Mouse (Mus musculus): Measurements from ENCODE around the gene Nphs1. TPM values are rescaled to one million over a fixed set of nuclear protein-coding genes. Genes with fewer than 3 reads are reported as not detected.
"Not testable (repeated sequence)": the region's sequence is repeated elsewhere in the genome, so short reads cannot be mapped to it uniquely, and the experiment has no call there.

The Nphs1 gene
- total RNA-seq, 2 experiments from 2014 or later = 0.58 TPM; not detected in 1

DNA sequence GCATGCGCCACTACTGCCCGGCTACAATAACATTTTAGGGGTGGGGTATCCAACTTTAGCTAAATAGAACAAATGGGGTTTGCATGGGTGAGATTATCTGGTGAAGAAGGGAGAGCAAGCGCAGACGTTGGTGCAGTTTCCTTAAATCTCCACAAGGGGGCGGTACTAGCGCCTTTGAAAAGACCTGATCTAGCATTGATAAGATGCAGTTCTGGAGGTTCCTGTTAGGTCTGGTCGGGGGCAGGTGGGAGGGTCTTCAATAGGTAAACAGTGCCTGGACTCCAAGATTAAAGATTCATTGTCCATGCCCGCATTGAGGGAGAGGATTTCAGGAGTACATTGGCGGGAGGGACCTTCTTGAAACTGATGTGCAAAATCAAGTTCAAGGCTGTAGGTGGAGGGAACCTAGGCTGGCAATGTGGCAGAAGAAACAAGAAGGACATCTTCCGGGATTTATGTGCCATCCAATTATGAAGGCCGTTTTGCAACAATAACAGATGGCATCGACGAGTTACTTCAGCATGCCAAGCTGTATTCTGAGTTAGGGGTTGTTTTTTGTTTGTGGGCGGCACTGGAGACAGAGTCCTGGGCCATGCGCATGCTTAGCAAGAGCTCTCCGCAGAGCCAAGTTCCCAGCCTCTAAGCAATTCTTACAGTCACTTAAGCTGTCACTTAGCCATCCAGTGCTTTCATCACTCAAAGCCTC is 32.3 kb downstream of the Nphs1 start:
- peak; percentile 64 for ATAC-seq (replicated peaks; ENCODE audit: poor library complexity)

DNA sequence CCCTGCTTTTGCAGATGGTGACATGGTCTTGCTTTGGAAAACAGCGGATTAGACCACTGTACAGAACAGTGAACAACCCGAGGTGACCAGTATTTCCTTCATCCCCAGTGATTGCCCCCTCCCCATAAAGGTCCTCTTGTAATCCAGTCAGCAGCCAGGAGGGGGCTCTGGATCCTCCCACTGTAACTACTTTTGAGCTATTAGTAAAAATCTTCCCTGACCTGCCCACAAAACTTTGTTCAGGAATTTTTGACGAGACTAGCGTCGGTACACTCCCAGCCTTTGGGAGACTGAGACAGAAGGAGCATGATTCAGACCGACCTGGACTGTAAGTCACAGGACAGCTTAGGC is 32.8 kb downstream of the Nphs1 start:
- ATAC-seq (replicated peaks; ENCODE audit: poor library complexity) = no peak

DNA sequence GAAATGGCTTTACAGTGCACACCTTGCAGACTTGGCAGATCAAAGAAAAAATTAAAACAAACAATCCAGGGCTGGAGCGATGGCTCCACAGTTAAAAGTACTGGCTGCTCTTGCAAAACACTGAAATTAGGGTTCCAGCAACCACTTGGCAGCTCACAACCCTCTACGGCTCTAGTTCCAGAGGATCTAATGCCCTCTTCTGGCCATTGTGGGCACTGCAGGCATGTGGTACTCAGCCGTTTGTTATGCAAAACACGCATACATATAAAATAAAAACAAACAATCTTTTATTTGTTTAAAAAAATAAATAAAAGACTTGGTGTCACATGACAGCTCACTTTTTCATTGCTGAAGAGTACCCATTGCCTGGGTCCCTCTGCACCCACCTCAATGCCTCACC is 34.6 kb downstream of the Nphs1 start:
- ATAC-seq (replicated peaks; ENCODE audit: poor library complexity) = peak; percentile 92

DNA sequence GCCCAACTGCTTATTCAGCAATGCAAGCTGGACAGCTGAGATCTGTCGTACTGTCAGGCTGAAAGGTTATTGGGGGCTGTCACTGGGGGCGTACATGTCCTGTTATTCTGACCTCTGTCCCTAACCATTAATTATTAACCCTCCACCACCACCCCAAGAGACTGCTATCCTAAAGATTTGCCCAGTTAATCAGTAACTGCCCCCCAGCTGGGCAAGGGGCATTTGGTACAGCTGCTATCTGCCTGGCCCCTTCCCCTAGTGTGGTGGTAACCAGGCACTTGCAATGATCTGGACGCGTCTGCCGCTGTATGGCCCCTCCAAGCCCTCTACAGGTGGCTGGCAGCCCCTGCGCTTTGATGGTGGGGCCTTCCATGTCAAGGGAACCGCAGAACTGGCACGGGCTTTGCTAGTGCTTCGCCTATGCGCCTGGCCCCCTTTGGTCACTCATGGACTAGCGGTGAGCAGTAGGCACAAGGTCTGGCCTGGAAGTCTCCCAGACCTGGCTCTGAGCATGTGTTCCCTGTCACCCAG is 35.4 kb downstream of the Nphs1 start, which contains the start of gene Prodh2:
Prodh2 (plus strand) TSS at position 222 of the 531 bp plus-strand sequence.
- ATAC-seq (replicated peaks; ENCODE audit: poor library complexity) = no peak

DNA sequence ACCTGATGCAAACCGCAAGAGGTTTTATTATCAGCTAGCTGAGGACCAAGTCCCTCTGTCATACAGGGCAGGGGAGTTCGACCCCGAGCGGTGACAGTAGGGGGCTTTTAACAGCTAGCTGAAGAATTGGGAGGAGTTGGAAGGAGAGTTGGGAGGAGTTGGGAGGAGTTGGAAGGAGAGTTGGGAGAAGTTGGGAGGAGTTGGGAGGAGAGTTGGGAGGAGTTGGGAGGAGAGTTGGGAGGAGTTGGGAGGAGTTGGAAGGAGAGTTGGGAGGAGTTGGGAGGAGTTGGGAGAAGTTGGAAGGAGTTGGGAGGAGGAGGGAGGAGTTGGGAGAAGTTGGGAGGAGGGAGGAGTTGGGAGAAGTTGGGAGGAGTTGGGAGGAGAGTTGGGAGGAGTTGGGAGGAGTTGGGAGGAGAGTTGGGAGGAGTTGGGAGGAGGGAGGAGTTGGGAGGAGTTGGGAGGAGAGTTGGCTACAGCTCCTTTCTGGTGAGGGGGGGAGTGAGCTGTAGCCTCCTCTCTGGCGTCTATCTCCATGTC is 37.5 kb downstream of the Nphs1 start:
- not testable (repeated sequence) for ATAC-seq (replicated peaks; ENCODE audit: poor library complexity)

DNA sequence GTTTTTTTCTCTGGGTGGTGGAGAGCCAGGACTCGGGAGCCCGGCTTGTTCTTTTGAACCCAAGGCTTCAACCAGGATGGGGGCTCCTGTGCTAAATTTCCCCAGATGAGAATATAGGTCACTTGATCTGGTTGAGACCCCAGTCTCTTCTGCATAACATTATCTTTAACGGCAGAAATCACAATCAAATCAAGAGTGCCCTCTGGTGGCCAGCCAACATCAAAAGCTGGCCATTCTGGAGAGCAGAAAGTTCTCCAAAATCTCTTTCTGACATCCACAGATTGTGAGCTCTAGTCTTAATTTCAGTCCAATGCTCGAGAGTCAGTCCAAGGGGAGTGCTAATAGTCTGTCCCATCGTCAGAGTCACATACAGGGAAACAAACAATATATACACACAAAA is 43.0 kb downstream of the Nphs1 start:
- not testable (repeated sequence) for ATAC-seq (replicated peaks; ENCODE audit: poor library complexity)

DNA sequence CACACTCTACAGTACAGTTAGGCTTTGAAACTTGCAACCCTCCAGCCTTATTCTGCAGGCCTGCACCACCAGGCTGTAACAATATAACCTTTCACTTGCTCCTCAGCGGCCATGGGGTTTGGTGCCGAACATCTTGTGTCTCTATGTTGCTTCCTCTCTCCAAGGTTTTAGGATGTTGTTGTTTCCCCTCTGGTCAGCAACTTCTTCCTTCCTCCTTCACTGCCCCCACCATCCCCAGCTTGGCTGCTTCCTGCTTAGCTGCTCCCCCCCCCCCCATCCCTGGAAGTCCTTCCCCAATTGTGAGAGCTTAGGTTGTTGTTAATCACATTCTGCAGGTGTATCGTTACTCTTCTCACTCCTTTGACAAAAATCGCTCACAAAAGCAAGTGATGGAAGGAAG is 49.9 kb downstream of the Nphs1 start:
- no peak for ATAC-seq (replicated peaks; ENCODE audit: poor library complexity)

DNA sequence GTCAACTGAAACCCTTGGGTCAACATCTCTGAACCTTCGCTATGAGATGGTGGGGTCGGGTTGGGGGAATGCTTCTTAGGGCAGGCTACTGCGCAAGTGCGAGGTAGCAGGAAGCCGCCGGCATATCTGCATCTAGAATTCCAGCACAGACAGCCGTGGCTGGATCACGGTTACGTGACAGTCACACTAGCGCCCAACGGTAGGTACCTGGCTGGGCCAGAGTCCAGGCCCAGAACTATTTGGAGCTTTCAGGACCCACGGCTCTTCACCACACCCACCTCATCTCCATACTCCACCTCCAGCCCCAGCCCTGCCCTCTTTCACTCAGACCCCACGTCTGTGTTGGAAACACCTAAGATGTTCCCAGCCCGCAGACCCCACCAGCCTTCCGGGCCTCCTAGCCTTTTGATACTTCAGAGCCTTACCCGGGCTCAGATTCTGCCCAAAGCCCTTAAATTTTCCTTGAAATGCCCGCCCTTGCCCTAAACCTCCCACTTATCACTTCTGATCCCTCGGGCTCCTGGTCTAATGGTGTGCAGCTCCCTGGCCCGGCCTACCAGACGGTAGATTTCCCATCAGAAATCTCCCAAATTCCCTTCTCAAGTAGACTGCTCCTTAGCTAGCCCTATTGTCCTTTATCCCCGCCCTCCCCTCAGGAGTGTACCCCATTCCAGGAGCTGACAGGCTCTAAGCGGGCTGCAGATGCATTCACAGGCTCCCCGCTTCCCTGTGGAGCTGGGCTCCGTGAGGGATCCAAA is 57.1 kb downstream of the Nphs1 start:
- no peak for ATAC-seq (replicated peaks; ENCODE audit: poor library complexity)

DNA sequence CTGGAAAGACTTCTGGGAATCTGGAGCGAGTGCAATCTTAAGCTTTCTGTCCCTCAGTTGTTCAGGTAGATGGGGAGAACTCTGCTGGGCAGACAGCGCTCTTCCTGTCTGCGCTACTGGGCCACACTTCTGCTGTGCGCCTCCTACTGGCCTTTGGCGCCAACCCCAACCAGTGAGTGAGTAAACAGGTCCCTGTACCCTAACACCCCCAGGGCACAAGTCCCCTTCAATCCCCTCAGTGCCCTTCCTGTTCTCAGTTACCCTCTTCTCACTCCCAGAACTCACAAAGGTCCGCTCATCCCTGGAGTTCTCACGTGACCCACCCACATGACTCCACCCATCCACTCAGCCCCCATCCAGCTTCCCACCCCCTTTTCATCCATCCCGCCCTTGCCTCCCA is 60.2 kb downstream of the Nphs1 start:
- no peak for ATAC-seq (replicated peaks; ENCODE audit: poor library complexity)

DNA sequence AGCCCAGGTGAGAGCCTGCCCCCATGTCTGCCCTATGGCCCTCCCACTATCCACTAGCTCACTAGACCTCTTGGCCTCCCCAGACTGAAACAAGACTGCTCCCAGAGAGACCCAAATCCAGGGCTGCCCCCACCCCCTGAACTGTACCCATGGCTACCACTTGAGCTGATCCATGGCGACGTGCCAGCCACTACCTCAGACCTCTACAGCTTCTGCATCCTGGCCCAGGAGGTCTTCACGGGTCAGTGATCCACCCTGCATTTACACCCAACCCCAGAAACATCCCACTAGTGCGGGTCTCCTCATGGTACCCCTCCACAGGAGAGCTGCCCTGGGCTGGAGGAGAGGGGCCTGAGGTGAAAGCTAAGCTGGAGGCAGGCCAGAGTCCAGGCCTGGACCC is 62.3 kb downstream of the Nphs1 start:
- no peak for ATAC-seq (replicated peaks; ENCODE audit: poor library complexity)

DNA sequence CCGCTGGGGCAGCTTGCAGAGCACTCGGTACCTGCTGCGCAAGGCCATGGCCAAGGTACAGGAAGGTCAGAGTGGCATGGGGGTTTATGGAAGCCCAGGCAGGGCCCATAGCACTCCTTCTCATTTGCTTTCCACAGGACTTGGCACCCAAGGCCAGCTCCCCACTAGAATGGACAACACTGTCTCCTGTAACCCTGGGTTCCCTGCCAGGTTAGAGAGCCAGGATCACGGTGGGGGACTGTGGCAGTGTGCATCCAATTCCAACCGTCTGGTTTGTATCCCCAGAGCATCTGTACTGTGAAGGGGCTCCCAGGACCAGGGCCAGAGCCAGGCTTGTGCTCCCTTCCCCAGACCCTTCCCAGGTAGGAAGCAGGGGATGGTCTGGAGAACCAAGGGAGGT is 62.7 kb downstream of the Nphs1 start:
- no peak for ATAC-seq (replicated peaks; ENCODE audit: poor library complexity)

DNA sequence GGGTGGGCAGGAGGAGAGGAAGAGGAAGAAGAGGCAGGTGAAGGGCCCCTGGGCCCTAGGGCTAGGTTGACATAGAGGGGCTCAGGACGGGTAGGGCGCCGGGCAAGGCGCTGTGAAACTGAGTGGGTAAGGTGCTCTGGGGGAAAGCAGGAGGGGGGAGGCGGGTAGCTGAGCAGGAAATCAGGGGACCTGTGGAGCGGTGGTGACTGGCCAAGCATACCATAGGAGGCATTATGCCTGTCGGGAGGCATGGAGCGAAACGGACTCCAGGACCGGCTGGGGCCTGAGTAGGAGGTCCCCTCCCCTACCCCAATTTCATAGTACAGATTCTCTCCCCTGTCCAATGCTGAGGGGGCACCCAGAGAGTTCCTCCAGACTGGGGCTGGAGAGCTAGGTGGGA is 64.8 kb downstream of the Nphs1 start:
- ATAC-seq (replicated peaks; ENCODE audit: poor library complexity) = no peak

DNA sequence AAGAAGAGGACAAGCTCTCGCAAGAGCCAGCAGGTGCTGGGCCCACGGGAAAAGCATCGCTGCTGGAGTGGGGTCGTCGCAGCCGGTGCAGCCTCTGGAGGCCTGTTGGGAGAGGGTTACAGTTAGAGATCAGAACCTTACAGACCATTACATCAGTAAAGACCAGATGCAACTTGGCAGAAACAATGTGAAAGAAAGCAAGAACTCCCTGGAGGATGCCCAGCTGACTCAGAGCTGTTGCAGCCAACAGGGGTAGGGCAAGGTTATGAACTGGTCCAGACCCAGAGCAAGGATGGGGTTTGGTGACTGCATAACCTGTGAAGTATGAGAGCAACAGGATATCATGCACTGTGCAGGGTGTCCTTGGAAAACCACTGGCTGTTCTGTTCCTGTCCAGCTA is 66.4 kb downstream of the Nphs1 start:
- no peak for ATAC-seq (replicated peaks; ENCODE audit: poor library complexity)

DNA sequence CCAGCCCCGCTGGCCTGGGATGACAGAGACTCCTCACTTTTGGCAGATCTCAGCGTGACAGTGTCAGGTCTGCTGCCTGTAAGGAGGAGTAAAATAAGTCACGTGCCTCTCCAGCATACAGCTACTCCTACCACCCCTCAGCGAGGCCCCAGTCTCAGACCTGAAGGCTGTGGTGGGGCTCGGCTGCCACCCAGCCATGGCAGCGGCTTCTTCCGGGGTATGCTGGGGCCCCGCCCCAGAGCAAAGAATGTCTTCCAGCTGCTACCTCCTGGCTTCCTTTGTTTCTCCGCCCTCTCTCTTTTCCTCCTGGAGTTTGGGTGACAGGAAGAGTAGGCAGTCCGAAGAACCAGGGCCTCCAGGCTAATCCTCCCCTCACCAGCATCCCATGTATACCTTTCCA is 67.8 kb downstream of the Nphs1 start:
- no peak for ATAC-seq (replicated peaks; ENCODE audit: poor library complexity)

DNA sequence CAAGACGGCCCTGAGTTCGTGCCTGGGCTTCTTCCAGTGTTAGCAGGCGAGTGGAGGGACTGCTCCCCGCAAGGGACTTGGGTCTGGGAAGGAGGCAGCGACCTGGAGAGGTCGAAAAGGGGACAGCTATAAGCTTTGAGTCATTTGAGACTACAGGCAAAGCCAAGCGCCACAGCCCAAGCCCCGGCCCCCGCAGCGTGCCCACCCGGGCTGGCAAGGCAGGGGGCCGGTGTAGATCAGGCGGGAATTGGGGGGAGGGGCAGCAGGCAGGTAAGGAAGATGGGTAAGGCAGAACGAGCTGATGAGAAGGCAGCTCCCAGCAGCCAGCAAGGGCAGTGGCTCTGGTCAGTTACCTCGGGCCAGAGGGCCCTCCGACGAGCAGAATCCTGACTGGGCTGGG is 68.3 kb downstream of the Nphs1 start:
- ATAC-seq (replicated peaks; ENCODE audit: poor library complexity) = no peak

DNA sequence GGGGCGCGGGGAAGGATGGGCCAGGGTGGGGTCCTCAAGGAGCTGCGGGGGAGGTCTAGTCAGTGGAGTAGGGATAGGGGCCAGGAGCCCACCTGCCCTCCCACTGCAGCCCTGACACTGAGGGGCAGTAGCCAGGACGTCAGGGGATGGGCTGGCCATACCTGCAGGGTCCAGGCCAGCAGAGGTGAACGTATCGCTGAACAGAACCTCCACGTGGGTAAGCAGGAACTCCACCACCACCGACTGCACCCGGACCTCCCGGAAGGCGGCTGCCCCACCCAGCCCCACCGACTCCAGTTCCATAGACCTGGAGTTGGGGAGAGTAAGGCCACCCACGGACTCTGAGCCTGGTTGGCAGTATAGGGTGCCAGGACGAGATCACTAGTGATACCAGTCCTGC is 68.9 kb downstream of the Nphs1 start:
- no peak for ATAC-seq (replicated peaks; ENCODE audit: poor library complexity)

DNA sequence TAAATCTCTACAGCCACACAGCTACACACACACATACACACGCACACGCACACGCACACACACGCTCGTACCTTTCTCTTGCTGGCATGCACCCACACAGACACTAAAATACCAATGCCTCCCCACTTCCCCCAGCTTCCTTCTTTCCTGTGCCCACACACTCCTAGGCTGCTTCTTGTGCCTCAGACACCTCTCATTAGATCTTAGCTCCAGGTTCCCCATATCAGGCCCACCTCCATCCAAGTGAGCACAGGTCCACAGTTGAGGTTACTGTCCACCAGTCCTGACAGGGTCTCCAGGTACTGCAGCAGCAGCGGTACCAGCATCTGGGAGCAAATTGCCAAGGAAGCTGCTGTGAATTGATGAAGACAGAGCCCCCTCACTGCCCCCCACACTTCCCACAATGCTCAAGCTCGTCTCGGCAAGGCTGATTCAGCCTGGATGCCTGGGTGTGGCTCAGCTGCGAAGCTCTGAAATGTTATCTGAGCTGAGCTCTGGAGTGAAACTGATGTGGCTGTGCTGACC is 73.2 kb downstream of the Nphs1 start:
- no peak for ATAC-seq (replicated peaks; ENCODE audit: poor library complexity)

DNA sequence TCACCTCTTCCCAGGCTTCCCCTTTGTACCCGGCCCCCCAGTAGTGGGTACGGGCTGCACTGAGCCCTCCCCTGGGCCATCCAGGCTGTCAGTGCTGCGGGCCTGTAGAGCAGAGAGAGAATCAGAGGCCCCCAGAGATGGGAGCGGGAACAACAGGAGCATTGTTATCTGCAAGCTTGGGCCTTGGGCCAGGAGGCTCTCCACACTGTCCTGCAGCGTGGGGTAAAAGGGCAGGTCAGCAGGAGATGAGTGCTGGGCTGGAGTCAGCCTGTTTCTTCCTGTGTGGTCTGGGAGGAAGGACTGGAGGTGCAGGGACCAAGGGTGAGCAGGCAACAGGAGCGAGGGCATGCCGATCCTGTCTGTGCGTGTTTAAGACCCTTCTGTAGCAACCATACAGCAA is 74.8 kb downstream of the Nphs1 start:
- no peak for ATAC-seq (replicated peaks; ENCODE audit: poor library complexity)

DNA sequence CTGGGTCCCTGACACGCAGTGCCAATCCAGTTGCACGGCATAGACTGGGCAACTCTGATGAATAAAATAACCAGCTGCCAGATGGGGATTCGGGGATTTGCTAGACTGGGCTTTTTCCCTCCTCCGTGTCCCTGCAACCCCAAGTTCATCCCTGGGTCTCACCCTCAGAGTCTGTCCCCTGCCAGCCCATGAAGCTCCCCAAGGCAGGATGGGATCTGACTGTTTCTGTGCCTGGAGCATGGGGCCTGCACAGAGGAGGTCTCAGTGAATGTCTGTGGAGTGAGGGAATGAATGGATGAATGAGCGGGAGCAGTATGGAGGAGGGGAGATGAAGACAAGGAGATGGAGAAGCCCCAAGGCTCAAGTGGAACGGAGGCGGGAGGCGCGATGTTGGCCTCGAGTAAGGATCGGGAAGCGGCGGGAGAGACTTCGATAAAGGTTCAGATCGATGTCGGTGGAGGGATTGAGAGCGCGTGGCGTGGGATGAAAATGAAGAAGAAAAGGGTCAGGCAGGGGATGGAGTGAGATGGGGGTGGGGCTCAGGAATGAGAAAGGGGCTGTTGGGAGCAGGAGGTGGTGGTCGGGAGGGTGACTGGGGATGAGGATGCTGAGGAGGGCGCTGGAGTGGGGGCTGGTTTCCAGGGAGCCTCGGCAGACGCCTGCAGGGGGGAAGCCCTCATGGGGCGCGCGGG is 76.0 kb downstream of the Nphs1 start:
- no peak for ATAC-seq (replicated peaks; ENCODE audit: poor library complexity)

DNA sequence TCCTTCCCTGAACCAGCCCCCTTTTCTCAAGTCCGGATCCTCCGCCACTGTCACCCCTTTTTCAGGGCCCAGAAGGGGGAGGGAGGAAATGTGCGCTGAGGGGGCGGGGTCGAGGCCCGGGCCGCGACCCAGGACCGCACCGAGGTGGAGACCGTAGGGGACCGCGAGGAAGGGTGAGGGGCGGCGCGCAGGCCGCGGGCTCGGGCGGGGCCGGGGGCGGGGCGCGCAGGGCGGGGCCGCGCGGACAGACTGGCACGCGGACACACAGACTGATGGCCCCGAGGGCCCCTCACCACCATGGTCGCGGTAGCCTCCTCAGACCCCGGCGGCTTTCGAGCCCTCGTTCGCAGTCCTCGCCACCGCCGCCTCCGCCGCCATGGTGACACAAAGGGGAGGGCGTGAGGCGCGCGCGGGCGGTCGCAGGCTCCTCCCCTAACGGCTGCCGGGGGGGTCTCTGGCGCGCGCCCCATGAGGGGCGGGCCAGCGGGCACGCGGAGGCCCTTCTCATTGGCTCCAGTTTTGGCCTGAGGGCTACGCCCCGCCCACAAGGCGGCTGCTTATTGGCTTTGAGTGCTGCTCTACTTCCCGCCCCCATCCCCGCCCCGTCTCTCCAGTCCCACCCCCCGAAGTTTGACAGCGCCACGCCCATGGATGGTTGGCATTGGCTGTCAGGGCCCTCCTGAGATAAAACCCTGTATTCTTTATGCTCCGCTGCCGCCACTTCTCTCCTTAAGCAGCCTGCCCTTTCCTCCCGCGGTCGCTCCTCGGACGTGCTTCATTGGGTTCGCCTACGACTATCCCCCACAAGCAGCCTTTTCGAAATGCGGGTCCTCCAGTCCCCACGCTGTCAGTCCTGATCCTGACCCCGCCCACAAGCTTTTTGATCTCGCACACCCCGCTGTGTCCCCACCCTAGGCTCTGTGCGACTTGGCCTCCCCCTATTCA is 76.8 kb downstream of the Nphs1 start, which contains the start of gene Arhgap33:
Arhgap33 (minus strand) TSS at position 428 of the 945 bp plus-strand sequence.
- peak; percentile 94 for ATAC-seq (replicated peaks; ENCODE audit: poor library complexity)
